Mouse (Mus musculus) bone marrow, adult 2 months (tissue): ENCODE data around the gene Sgpp2.

Experiments used
- CTCF ChIP-seq: fragments of 200-500 bp; IDR thresholded peaks from 2 replicates; pipeline ENCODE4 v1.5.1; 2011; ENCODE audit warnings: low read length, control low read depth; ENCODE audit not compliant: control insufficient read depth, insufficient read depth
- POLR2A ChIP-seq: fragments of 200-500 bp; IDR thresholded peaks from 2 replicates; pipeline ENCODE4 v1.6.1; 2011; ENCODE audit warnings: low read depth, mild to moderate bottlenecking, control low read depth, low read length, borderline replicate concordance; ENCODE audit not compliant: control insufficient read depth

DNA sequence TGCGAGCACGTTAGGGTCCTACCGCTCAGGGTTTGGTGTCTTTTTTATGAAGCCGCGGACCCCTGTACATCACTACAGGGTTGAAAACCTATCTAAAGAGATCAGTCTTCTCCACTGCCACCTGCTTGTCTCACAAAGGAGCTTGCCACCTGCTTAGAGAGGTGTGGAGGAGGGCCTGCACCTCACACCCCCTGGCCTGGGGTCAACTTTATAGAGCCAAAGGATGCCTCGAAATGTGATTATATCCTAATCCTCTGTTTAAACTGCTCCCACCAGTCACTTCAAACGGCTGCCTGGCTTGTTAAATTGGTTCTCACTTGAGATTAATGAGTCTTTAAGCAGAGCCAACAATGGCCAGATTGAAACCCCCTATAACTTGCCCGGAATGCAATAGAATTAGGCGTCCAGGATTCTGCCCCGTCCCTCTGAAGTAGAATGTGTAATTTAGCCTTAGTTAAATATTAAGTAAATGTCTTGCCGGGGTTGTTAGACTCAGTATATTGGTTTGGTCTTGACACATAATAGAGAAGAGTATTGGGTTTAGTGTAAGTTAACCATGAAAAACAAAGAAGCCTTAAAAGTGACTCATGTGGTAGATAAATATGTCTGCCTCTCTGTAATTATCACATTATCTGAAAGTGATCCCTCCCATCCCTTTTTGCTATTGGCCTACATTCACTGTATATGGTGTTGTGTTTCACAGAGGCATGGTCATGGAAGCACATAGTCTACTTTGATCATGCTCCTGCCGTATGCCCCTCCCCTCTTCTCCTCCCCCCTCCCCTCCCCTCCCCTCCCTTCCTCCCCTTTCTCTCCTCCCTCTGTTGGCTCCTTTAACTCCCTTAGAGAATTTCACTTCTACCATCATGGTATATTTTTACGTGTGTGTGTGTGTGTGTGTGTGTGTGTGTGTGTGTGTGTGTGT is 54.1 kb downstream of the Sgpp2 start:
- TF ChIP-seq CTCF (no peak), POLR2A (no peak)
